Mouse (Mus musculus) frontal cortex, adult 2 months (tissue): ENCODE measurements around the gene Trhr2. TPM values are rescaled to one million over a fixed set of nuclear protein-coding genes. Genes with fewer than 3 reads are reported as not detected.
A peak's percentile ranks its signal among the peaks of the same experiment; 100 is the strongest.
"Not testable (repeated sequence)": the region's sequence is repeated elsewhere in the genome, so short reads cannot be mapped to it uniquely, and the experiment has no call there.

ENCODE experiments used
- DNase-seq, 2 experiments: peaks; one replicate each; pipeline ENCODE4 v3.0.0; 2022; ENCODE audit warnings: low spot score in 1 of 2; ENCODE audit errors: extremely low spot score in 1 of 2
- polyA plus RNA-seq: library from polyadenylated mRNA; depleted of rRNA; stranded (reverse); fragments of >200 nt; gene quantifications from 2 replicates; pipeline ENCODE4 v1.2.3, GENCODE M21; 2012

The Trhr2 gene
- polyA plus RNA-seq, 1 experiment, result 4.8 TPM

DNA sequence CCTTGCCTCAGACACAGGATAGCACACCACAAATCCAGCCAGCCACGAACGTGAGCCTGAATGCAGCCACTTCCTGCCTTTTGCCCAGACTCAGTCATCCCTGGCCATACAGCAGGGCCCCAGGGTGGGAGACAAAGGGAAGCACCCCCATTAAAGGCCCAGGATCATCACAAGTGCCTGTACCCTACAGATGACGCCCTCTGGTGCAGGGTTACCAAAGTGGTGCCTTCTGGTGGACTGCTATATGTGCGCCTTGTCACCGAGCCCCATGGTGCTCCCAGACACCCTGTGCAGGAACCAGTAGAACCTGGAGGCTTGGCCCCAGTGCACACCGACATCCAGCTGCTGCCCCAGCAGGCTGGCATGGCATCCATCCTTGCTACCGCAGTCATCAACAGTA lies 27.0 kb downstream of the Trhr2 start:
- DNase-seq, result no peak

DNA sequence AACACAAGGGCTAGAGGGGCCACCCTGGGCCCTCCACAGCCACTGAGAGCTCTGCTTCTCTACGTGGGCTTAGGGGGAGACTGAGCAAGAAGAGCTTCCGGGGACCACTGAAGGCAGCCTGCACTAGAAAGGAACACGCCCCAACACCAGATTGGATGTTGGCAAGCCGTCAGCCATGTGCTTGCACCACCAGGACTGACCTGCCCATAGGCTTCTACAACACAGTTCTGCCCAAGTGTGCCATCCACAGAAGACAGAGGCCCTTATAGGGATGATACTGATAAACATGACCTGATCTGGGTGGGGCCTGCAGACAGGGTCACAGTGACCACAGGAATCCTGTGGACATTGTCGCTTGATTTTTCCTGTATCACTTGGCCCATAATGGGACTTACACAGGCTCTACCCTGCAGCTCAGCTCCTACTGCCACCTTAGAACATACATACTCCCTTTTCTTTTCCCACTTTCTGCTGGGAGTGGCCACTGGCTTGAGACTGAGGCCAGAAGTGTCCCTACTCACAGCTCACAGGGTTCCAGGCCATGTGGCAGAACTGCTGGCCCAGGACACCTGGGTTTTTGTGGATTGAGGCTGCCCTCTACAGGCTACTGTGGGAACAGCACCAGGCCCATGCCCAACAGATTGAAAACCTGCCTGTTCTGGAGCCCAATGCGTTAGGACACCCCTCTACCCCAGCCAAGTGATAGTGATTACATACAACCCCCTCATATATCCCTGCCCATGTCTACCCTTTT lies 27.6 kb downstream of the Trhr2 start:
- peak in 1 of 2 experiments; percentile 91 for DNase-seq

DNA sequence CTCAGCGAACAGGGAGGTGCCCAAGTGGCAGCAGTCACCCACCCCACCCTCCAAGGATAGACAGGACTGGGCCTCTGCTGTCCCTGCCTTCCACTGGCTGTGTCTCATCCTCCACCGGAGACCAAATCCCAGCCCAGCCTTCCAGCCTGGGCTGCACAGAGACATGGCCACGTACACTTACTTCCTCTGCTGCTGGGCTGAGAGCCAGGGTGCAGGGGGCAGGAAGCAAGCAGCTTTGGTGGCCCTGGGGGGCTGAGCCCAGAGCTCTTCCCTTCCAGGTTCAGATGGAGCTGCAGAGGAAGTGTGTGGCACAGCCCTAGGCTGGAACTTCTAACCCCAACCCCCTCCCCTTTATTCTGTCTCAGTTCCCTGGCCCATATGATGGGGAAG lies 29.4 kb downstream of the Trhr2 start:
- no peak for DNase-seq

DNA sequence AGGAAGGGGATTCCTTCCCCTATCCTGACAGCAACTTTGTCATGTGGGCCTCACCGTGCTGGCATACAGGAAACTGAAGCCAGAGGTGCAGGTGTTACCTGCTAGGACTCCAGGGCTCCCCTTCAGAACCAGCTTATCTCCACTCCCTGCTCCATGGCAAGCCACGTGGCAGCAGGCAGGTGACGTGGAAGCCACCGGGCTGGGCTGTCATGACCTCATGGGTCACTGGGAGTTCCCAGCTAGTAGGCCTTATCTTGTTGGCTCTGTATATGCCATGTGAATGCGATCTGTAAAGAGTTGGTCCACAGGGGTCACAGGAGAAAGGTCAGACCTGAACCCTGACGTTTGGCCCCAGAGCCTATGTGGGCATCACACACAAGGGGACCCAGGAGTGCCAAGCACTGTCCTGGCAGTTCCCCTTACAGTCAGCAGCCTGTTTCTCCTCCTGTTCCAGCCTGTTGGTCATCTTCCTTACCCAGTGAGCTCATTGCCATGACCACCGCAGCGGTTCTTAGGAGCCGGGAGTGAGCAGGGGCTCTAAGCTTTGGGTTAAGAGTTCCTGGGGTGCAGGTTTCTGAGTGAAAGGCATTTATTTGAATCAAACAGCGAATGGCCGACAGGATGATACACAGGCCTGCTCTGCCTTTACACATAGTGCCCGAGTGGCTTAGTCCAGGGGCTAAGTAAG lies 30.0 kb downstream of the Trhr2 start:
- DNase-seq, result no peak

DNA sequence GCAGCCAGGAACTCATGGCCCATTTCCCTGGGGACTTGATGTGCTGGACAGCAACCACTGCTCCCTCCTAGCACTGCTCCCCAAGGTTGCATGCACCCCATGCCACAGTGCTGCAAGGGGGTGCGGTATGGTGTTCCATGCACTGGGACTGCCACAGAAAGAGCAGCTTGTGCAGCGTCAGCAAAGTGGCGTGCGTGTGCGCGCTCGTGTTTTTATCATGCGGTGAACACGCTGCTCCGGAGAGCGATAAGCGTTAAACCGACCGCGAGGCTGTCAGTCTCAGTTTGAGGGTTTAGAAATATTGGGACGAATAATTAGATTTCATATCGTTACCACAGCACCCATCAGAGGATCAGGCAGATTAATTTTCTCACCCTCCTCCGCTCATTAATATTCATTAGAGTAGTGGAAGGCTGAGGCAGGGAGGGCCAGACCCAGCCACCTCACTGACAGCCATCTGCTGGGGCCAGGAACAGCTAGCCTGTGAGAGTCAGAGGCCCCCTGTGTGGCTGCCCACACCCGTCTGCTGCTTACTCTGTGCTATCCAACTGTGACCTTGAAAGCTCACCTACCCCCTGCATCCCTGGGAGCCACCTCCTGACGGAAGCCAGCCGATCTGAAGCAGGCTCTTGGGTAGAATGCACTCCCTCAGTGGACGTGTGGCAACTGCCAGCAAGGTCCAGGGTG lies 30.9 kb downstream of the Trhr2 start:
- DNase-seq, result no peak

DNA sequence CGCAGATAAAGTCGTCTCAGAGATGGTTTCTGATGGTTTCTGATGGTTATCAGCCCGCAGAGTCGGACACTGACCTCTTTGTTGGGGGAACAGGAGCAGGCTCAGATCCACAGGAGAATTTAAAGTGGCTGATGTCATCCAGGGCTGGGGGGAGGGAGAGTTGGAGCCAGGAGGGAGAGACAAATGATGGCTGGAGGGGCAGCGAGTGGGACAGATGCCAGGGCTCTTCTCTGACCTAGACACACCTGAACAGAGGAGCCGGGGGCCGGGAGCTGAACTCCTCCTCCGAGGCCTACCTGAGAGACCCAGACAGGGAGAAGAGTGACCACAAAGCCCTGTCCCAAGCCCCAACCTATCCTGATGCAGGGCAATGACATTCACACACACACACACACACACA lies 31.5 kb downstream of the Trhr2 start:
- no peak for DNase-seq

DNA sequence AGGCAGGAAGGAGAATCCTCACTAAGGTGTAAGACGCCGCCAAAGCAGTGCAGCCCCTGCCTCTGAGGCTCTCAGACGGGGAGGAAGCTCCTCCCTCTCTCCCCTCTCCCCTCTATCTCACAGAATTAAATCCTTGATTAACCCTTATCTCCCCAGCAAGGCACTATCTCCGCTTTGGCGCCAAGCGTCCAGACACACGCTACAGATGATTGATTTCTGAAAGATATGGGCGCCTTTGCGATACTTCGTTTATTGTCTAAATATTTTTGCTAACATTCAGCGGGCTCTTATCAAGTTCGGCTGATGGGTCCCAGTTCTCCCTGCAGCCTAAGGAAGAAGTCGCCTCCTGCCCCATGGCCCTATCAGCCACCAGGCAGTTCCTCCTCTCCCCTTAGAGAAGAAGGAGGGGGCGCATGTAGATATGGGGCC lies 34.4 kb downstream of the Trhr2 start:
- DNase-seq, result no peak

DNA sequence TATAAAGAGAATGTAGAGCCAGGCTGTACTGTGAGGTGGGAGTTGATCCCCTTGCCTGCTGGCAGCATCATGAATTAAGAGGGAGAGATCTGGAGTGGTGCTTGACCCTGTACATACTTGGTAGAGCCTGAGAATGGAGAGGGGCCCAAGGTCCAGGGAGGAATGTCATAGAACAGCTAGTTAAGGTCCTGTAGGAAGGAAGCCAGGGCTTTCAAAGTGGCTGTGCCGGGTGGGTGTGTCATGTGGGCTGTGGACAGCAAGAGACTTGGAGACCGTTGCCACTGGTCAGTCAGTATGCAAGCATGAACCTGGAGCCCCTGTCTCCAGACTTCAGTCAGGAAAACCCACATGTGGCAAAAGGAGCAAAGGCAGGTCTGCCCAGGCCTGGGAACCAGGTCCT lies 35.4 kb downstream of the Trhr2 start:
- DNase-seq, result no peak

DNA sequence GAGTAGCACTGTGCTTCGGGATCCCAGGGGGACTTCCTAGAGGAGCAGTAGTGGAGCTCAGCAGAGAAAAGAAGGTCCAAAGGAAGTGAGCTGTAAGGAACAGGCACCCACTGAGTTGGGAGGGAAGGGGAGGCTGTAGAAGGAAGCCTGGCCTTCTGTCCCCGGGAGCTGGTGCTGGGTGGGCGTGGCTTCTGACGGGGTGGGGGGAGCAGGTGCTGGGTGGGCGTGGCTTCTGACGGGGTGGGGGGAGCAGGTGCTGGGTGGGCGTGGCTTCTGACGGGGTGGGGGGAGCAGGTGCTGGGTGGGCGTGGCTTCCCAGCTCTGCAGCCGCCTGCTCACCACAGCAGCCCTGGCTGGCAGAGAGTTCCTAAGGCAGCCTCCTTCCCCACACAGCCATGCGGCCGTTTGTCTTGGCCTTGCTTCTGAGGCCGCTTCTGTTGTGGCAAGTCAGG lies 36.6 kb downstream of the Trhr2 start:
- DNase-seq, result not testable (repeated sequence)

DNA sequence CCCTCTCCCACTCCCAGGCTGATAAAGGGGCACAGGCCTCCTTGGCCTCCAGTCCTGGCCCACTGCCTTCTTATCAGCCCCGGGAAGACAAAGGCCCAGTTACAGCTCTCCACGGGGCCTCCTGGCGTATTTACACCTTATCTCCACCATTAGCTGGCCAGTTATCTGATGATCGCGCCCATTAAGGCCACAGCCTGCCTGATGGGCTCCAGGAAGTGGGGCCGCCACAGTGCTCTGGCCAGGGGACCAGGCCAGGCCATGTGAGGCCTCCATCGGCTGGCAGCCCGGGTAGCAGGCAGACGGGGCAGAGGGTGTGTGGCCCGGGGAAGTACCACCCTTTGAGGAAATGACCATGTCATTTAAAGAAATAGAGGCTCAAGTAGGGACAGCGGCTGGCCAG lies 37.8 kb downstream of the Trhr2 start:
- DNase-seq, result no peak

DNA sequence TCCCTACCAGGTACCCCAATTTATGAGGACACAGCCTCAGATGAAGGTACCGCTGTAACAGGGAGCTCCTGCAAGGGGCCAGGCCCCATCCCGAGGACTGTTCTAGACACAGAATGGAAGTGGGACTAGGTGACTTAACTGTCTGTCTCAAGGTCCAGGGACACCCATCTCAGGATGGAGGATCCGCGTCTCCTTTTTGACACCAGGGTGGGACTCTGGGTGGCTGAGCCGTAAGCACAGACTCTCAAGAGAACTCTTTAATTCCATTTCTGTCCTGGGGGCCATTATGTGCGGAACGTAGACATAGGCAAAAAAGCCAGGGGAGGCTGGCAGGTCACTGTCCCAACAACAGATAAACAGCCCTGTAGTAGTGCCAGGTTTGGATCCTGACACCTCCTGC lies 38.4 kb downstream of the Trhr2 start:
- no peak for DNase-seq

DNA sequence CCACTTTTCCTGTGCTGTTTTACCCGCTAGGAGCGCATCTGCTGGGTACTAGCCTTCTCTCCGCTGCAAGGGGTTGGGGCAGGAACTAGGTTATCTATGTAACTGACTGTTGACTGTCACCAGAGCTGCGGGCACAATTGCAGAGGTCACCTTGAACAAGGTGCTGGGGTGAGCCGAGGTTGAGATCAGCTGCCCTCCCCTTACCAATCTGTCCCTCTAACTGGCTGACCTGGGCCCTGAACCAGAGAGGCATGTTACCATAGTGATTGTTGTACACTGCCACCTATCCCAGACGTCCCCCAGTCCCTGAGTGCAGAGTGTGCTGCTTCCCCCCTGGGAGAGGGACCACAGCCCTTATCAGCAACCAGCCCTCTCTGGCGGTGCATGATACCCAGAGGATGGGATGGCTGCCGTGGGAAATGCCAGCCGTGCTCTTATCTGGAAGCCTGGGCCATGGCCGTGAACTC lies 39.1 kb downstream of the Trhr2 start:
- no peak for DNase-seq

DNA sequence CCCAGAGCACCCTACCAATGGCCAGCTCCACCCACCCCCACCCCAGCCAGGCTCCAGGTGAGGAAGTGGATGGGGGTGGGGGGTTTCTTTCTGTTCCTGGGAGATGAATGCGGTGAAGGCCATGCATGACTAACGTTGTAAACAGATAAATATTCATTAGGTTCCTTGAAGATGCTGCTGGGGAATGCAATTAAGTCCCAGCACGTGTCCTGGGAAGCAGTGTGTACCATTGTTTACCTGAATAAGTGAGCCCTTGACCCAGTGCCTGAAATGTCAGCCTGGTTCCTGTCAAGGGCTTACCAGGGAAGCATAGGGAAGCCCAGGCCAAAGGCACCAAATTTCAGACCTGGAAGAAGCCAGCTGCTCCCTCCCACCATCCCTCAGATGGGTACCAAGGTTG lies 40.0 kb downstream of the Trhr2 start:
- DNase-seq, result no peak

DNA sequence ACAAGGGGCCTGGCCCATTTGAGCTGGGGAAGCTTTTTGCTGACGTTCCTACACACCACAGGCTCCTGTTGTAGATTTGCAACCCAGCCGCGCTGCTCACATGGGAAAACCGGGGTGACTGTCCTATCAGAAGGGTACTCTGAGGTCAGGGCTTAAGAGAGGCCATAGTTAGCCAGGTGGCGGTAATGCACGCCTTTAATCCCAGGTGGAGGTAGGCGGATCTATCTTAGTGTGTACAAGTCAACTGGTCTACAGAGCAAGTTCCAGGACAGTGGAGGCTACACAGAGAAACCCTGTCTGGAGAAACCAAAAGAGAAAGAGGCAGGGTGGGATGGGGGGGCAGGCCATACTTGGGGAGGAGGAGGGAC lies 40.9 kb downstream of the Trhr2 start:
- DNase-seq, result no peak

DNA sequence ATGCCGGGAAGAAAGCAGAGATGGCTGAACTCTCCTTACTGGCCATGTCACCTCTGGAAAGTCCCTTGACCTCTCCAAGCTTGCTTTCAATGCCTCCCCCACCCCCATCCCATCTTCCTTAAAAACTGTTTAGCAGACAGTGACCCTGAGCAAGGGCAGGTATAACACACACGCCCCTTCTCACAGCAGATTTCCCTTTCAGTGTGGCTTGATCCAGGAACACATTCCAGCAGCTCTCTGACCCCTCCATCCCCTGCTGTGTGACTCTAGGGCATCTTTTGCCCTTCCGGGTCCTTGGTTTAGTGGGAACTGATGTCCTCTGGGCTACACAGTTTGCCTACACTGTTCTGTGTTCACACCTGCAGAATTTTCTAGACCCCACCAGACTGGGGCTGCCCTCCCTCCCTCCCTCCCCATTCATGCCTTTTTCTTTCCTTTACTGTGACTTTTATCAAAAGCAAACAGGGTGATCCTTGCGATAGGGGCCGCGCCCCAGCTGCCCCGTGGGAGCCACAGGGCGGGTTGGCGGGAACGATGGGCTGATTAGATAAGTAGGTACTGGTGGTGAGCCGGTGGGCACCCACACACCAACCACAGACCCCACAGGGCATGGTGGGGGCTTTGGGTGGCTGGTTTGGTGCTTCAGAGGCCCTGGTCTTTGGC lies 41.4 kb downstream of the Trhr2 start:
- no peak for DNase-seq

DNA sequence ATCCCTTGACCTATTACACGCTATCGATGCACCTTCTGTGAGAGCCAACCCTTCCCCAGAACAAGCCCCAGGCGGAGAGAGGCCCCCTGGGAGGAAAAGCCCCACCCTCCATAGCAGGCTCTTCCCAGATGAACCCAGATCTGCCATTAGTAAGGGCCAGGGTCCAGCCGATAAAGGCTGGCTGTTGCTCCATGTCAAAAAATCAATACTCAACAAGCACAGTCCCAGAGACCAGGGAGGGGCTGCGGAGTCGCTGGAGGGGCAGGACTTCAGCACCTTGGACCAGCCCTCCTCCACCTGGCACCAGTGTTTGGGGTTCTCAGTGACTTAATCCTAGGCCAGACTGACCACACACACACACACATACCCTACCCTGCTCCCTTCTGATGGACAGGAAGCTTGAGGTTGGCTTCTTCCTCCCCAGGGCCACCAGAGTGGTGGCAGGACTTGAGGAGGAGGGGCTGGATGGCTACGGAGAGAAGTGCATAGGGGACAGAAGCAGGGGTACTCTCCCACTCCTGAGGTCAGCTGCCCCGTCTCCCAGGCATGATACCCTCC lies 42.5 kb downstream of the Trhr2 start:
- DNase-seq, result no peak

DNA sequence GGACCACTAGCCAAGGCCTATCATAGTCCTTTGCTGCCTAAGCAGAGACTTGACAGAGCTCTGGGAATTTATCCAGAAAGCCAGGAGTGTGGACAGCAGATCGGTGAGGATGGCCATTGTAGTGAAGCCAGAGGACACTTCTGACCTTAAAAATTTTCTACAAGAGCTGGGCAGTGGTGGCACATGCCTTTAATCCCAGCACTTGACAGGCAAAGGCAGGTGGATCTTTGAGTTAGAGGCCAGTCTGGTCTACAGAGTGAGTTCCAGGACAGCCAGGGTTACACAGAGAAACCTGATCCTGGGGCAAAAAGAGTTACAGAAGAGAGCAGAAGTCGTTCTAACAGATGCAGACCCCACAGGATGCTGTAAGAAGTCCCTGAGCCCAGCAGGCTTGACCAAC lies 44.1 kb downstream of the Trhr2 start:
- no peak for DNase-seq

DNA sequence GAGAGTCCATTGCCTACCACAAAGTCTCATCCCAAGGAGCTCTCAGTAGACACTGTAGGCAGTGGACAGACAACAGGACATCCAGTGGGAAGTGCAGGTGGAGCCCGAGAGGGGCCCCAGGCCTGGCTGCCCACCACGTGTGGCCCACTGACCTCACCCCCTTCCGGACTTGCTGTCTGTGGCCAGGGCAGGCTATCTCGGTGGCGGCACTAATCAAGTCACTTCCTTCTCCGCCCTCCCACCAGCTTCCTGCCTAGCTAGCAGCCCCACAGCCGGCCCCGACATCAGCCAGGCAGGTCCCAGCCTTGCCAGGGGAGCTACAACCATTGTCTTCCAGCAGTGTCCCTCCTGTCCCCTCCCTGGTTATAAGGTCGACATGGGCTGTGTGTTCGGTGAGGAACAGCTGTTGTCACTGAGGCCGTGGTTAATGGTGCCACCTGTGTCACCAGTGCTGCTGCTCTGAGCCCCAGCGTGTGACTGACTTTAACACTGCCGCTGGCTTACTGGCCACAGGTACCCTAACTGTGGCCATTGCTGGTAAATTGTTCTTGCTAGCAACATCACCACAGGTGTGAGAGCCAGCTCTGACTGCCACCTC lies 45.5 kb downstream of the Trhr2 start:
- DNase-seq, result no peak

DNA sequence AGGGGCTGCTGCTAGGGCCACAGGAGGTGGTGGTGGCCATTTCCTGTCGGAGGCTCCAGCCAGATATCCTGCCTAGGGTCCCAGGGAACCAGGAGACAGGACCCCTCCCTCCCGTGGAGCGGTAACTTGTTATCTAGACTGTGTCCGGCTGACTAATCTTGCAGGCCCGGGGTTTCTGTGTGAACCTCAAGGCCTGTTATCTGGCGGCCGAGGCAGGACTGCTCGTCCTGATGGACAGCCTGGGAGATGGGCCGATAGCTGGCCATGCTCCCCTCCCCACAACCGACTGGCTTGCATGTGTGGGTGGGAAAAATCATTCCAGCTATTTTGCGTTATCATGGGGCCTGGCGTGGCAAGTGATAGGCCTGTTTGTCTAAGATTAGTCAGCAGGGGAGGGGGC lies 47.2 kb downstream of the Trhr2 start:
- no peak for DNase-seq

DNA sequence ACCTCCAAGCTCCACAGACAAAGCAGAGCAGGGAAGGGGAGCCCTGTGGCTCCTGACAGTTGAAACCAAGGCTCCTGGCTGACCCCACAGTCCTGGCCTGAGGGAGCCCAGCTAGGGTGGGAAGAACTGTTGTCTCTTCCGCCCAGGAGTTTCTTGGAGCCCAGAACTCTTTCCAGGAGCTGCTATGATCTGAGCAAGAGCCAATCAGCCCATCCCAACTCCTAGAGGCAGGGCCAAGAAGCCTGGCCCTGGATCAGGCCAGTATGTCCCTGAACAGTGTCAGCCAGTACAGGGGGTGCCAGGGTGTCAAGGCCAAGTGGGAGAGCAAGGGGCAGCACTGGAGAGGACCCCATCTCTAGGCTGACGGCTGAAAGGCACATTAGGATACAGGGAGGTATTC lies 48.0 kb downstream of the Trhr2 start:
- DNase-seq, result no peak
